Mouse (Mus musculus): ENCODE results near the gene Olfr978.
"Not testable (repeated sequence)": the region's sequence is repeated elsewhere in the genome, so short reads cannot be mapped to it uniquely, and the experiment has no call there.

DNA sequence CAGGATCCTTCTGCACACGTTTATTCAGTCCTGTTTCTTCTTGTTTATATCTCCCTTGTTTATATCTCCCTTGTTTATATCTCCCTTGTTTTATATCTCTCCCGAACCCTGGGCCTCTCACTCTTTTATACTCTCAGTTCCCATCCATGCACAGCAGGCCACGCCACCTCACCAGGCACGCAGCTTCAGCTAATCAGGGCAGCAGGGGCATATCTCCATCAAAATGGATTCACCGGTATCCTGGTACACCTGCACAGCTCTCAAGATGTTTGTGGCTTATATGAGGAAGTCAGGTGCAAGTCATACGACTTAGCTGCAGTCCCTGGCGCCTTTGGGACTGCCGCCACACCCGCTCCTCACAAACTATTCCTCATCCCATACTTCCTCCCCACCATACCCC is 30.9 kb upstream of the Olfr978 start, which contains the start of gene Olfr976:
- not testable (repeated sequence) for TF ChIP-seq CTCF (IDR thresholded peaks at IDR 0.05; ENCODE audit: low read depth, low read length); POLR2A (IDR thresholded peaks at IDR 0.05; ENCODE audit: extremely low read depth, insufficient read depth, low read length)

Measured in liver, adult 2 months (tissue).